Mouse (Mus musculus) 3134 (cell line): Measurements from ENCODE around the gene Olfr740.

Source experiments
- DNase-seq: peaks from one replicate; pipeline ENCODE4 v3.0.0-alpha.2; 2011; ENCODE audit warnings: low spot score; ENCODE audit not compliant: insufficient read length; ENCODE audit errors: extremely low read depth

Gene Olfr740

GRCm38 (mm10) chr14:50445245-50445644 lies at the start of gene Olfr740:
Olfr740 (plus strand) TSS chr14:50445545.
- DNase-seq, result no peak

- DNase-seq, result no peak
These were observed 38.1 kb upstream of the Olfr740 start, which contains the start of gene Olfr738 for GRCm38 (mm10) chr14:50407268-50407667. Olfr738 (plus strand) TSS chr14:50407568.

GRCm38 (mm10) chr14:50418326-50418725 lies 27.0 kb upstream of the Olfr740 start, which contains the start of gene Olfr739:
Olfr739 (plus strand) TSS chr14:50418626.
- no peak for DNase-seq

DNA sequence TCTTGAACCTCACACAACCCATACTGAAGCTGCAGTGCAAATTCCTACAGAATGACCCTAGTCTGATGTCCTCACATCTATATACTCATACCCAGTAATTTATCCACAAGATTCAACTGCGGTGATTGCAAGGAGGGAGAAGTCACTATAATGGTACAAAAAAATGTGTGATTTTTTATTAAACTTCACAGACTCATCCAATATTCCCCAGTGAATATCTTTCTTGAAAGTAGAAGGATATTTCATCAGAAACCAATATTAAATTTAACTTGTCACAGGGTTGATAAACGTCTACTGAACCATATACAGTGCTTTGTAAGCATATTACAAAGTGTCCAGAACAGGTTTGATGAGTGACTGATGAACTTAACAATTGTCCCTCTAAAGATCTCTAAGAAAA lies 27.1 kb downstream of the Olfr740 start, which contains the start of gene Olfr741:
Gene Olfr741 (plus strand): TSS at position 301 of the 400 bp plus-strand sequence.
- DNase-seq, result no peak

GRCm38 (mm10) chr14:50478406-50478805 lies 33.1 kb downstream of the Olfr740 start:
- DNase-seq, result no peak

GRCm38 (mm10) chr14:50503300-50503699 lies 58.0 kb downstream of the Olfr740 start, which contains the start of gene Olfr742:
Olfr742 (plus strand) TSS chr14:50503600.
- DNase-seq, result no peak
